Mouse (Mus musculus) ZHBTc4 (cell line): Measurements from ENCODE around the gene Apol8.

ENCODE experiments used
- DNase-seq: peaks from one replicate; pipeline ENCODE4 v3.0.0-alpha.2; 2011; ENCODE audit warnings: low read depth, low spot score

The Apol8 gene

GRCm38 (mm10) chr15:77785807-77786206 is 29.0 kb upstream of the Apol8 start:
- DNase-seq, result no peak

DNA sequence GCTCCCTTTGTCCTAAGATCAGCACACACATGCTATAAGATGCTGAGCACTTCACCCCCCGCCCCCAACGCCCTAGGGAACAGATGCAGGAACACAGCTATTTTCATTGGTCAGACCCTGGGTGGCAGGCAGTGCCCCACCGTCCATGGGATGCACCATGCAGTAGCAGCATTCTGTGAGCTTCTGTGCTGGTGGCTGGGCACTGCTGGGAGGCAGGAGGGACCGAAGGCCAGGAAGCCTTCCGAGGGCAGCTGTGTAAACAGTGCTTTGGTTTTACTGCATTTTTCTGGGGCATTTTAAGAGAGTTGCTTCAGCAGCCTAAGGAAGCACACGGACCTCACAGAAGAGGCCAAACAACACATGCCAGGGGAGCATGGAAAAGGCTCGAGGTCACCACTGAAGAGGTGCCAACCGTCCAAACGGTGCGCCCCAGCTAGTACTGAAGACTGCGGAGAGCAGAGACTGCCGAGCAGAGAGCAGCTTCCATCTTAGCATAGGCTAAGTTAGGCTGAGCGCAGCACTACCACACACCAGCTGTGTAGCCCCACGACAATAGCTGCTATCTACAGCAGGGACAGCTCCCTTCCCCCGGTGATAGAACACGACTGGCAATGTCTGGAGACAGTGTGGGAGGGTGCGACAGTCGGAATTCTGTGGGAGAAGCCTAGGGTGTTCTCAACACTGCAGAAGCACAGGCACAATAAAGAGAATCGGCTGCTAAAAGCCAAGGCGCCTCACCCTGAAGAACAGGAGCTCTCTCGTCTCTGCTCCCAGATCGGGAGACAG is 27.4 kb upstream of the Apol8 start:
- no peak for DNase-seq

DNA sequence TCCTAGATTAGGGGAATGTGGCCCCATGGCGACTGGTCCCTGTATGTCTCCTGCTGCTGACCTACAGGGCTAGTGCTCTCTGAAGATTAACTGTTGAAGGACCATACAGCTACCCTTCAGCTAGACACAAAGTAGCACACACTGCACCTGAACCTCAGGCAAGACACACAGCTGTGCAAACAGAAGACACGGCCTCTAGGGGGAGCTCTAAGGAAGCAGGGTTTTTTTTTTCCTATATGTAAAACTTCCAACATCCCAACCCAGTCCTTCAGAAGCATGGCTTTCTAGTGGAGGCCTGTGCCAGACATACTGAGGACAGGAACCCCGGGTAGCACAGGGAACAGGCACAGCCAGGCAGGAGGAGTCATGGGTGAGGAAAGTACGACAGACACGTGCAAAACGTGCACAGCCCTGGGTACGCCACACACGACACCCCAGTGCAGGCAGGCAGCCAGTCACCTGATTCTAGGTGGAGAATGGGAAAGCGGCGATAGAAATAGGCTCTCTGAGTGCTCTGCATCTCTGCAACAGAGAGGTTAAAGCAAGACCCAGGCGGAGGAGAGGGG is 25.7 kb upstream of the Apol8 start:
- DNase-seq, result peak; percentile 77

DNA sequence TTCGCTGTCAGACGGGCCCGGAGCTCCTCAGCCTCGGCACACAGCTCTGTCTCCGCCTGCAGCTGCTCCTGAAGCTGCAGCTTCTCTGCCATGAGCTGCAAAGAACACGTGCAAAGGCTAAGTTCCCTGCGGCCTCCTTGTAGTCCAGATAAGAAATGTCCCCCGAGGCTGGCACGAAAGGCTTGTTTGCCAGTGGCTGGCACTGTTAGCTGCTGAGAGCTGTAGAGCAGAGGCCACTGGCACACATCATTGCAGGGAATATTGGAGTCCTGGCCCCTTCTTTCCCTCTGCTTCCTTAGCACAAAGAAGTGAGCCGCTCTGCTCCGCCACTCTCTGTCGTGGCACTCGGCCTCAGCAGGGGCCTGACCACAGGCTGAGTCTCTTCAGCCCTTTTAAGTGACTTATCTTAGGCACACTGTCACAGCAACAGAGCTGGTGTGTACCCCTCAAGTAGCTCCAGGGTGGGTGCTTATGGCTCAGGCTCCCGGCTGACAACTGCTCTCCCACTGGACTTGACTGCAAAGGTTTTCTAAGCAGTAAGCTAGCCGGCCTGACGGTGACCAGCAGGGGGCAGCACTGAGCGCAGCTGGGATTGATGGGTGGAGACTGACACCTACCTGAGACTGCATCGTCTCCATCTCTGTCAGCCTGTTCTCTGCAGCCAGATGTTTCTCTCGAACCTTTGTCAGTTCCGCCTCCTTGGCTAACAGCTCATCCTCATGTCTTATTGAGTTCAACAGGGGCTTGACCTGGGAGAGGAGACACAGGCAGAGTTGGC is 18.6 kb upstream of the Apol8 start:
- DNase-seq, result peak; percentile 93

DNA sequence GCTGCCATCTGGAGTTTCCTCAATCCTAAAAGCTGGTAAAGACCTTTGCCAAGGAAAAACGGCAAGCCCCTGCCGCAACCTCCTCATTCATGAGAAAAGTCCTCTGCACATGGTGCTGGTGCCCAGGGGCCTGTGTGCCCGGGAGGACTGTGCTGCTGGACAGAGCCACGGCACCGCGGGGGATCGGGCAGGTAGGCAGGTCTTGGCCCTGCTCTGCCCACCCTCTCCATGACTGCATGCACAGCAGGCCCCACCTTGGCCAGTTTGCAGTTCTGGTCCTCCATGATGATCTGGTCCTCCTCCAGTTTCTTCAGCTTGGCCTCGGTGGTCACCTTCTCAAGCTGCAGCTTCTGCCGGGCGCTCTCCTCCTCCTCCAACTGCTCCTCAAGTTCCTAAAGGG is 17.5 kb upstream of the Apol8 start:
- no peak for DNase-seq

DNA sequence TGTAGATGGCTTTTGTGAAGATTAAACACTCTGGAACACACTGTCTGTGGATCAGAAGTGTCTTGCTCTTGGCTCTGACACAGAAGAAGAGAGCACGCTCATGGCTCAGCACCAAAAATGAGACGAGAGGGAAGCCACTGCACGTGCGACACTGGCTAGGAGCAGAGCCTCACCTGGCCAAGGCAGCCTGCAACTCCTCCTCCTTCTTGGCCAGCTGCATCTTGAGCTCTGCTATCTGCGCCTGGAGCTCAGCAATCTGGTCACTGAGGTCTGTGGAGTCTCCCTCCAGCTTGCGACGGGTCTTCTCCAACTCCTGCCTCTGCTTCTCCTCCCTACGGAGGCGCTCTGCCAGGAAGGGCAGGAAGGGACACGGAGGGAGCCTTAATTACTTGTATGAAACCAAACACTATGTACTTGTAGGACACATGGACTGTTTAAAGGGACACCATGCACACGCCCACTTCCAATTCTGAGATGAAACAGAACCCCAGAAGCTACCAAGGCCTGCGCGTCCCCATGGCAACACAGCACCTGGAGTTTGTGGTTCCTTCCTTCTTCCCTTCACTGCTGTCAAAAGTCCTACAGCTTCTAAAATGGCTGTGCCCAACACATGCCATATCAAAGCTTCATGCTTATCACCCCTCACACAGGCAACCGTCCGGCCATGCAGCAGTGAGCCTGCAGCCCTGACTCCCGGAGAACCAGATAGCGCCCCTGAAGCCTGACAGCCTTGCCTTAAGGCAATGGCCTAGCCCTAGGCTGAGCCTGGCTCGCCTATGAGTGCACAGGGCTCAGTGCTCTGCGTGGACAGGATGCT is 16.5 kb upstream of the Apol8 start:
- DNase-seq, result no peak

- no peak for DNase-seq
Observed at GRCm38 (mm10) chr15:77770942-77771341, 14.1 kb upstream of the Apol8 start.

GRCm38 (mm10) chr15:77770341-77770740 is 13.5 kb upstream of the Apol8 start:
- no peak for DNase-seq

- no peak for DNase-seq
Observed at GRCm38 (mm10) chr15:77766981-77767380, 10.2 kb upstream of the Apol8 start.

DNA sequence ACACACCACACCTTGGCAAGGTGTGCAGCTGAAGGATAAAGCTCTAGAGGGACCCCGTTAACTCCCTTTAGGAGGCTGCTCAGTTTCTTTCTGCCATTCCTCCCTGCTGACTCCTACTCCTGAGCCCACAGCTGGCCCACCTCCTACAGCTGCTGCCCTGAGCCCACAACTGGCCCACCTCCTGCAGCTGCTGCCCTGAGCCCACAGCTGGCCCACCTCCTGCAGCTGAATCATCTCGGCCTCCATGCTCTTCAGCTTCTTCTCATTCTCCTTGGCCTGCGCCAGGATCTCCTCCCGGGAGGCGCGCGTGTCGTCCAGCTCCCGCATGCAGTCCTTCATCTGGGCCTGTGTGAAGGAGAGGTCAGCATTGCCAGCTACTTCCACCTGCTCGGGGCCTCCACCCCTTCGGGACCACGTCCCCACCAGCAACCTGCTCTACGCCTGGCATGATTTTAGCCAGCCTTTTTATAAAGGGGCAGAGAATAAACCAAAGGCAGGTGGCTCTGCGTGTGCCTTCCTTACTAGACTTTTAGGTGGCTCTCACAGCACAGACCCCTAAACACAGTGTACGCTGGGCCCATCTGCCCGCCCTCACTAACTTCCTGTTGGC is 8.8 kb upstream of the Apol8 start:
- DNase-seq, result no peak

- no peak for DNase-seq
Observed at GRCm38 (mm10) chr15:77764391-77765006, 7.7 kb upstream of the Apol8 start.

DNA sequence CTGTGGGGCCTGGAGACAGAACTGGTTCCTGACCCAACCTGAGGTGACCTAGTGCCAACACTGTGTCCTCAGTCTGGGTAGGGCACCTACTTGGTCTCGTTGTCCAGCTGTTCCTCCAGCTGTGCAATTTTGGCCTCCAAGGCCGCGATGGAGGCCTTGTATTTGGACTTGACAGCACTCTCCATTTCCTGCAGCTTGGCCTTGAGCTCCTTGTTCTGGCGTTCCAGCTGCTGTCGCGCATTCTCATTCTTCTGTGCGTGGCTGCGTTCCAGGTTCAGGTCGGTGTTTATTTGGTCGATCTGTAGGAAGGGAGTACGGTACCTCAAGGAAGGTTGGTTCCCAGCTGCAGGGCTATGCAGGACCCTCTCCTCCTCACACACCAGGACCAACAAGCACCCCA is 6.9 kb upstream of the Apol8 start:
- DNase-seq, result no peak

GRCm38 (mm10) chr15:77763050-77763449 is 6.2 kb upstream of the Apol8 start:
- no peak for DNase-seq

DNA sequence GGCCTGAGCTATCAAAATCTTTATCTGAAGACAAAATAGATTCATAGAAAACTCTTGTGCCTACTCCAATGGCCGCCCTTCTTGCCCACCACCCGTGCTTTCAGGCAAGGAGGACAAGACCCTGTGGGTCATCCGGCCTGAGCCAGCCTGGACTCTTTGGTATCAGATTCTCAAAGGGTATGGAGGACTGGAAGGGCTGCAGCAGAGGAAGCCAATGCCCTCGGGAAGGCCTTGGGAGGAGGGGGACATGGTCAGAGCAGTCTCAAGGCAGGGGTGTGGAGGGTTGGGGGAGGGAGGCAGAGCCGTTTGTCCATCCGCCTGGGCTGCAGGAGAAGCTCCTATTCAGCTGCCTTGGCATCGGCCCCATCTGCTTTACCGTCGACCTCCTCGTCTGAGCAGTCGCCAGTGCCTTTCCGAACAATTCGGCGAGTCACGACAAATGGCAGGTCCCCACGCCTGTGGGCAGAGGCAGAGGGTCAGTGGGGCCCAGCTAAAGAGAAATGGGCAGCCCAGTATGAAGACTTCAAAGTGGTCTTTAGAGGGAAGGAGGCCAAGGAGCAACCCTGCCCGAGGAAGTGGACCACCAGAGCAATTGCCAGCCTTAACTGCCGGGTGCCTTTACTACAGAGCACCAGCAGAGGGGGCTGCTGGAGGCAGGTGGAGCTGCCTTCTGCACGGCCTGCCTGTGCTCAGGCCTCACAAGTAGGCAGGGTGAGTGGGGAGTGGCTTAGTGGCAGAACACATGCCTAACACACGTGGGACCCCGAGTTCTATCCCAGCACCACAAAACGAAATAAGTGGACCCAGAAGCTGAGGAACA is 5.0 kb upstream of the Apol8 start:
- peak; percentile 89 for DNase-seq

- no peak for DNase-seq
Observed at GRCm38 (mm10) chr15:77761083-77761482, 4.3 kb upstream of the Apol8 start.

- DNase-seq, result peak; percentile 30
Observed at GRCm38 (mm10) chr15:77760037-77760436, 3.2 kb upstream of the Apol8 start.

GRCm38 (mm10) chr15:77757586-77758226 is 903 bp upstream of the Apol8 start:
- peak; percentile 46 for DNase-seq

- no peak for DNase-seq
Observed at GRCm38 (mm10) chr15:77756081-77756480, 722 bp downstream of the Apol8 start.

GRCm38 (mm10) chr15:77755132-77755531 is 1.7 kb downstream of the Apol8 start:
- no peak for DNase-seq

GRCm38 (mm10) chr15:77752443-77752842 is 4.4 kb downstream of the Apol8 start:
- DNase-seq, result no peak
